Comparison of ENCODE assay signal across 8 mouse cellular contexts in genomic region chr9:67830411-67831358, GRCm38 (mm10). TPM values are rescaled to one million over a fixed set of nuclear protein-coding genes. Genes with fewer than 3 reads are reported as not detected.
A peak's percentile ranks its signal among the peaks of the same experiment; 100 is the strongest.
DNase-seq lines count a peak whose midpoint lies in the region; ATAC-seq and TF ChIP-seq lines count a peak whose summit lies in the region.

No protein-coding gene starts in this region.

- no peak overlapping the region for H3ac ChIP-seq in myocyte (ENCODE audit: control insufficient read depth, insufficient read length)

- no peaks in the 10 kb centered on the region for H3K79me2 ChIP-seq in myocyte (ENCODE audit: control insufficient read depth, insufficient read depth)

- WGBS in kidney, adult 2 months = 5% methylated on average over 83 of the region's 84 CpGs
- whole genome bisulfite sequencing in hindbrain, embryonic 16.5 days = 3% methylated on average over 43 of the region's 84 CpGs
- 2% methylated on average over 77 of the region's 84 CpGs for WGBS in limb, embryonic 15.5 days

- H3K27ac ChIP-seq in kidney, adult 2 months (ENCODE audit: insufficient read depth, low read depth, low read length) = no peak overlapping the region
- no peak overlapping the region for H3K27ac ChIP-seq in hindbrain, embryonic 16.5 days (ENCODE audit: low read depth, low read length)
- no peak overlapping the region for H3K27ac ChIP-seq in limb, embryonic 15.5 days

- H3K9me3 ChIP-seq in hindbrain, embryonic 16.5 days (ENCODE audit: control insufficient read depth, low read length) = no peaks in the 10 kb centered on the region
- H3K9me3 ChIP-seq in limb, embryonic 15.5 days = no peaks in the 10 kb centered on the region

- H3K36me3 ChIP-seq in kidney, adult 2 months (ENCODE audit: control insufficient read depth, insufficient read depth, low read length) = no peaks in the 10 kb centered on the region
- H3K36me3 ChIP-seq in hindbrain, embryonic 16.5 days (ENCODE audit: control insufficient read depth, insufficient read depth, low read length) = no peaks in the 10 kb centered on the region
- H3K36me3 ChIP-seq in limb, embryonic 15.5 days = no peaks in the 10 kb centered on the region
- H3K36me3 ChIP-seq in myocyte (ENCODE audit: control insufficient read depth, insufficient read depth) = no peaks in the 10 kb centered on the region

- DNase-seq in kidney, adult 2 months = peak; percentile 27
- DNase-seq in kidney, adult 11 months = no peak
- peak; percentile 72 for DNase-seq in cerebellum, adult 9-11 months
- peak; percentile 50 to 56 for DNase-seq in frontal cortex, postnatal 36 days (ENCODE audit: low spot score in 2 of 2)
- DNase-seq in yolk sac, embryonic 10.5 days (ENCODE audit: low spot score) = peak; percentile 68

- H3K27me3 ChIP-seq in kidney, adult 2 months (replicated peaks; ENCODE audit: control insufficient read depth, insufficient read depth, low read length) = no peaks in the 10 kb centered on the region; the same call in 1 of the 2 replicates
- peaks cover 20% of the 10 kb centered on the region for H3K27me3 ChIP-seq in hindbrain, embryonic 16.5 days (replicated peaks; ENCODE audit: control insufficient read depth, insufficient read depth, low read length)
- H3K27me3 ChIP-seq in limb, embryonic 15.5 days = peaks cover 43% of the 10 kb centered on the region
- peaks cover 38% of the 10 kb centered on the region for H3K27me3 ChIP-seq in myocyte (ENCODE audit: control insufficient read depth, insufficient read depth, insufficient read length)

- TF ChIP-seq CTCF in kidney, adult 2 months (conservative IDR thresholded peaks at IDR 0.05; ENCODE audit: insufficient read depth, insufficient read length, low read depth, low read length) = no peak

- H3K4me2 ChIP-seq in hindbrain, embryonic 16.5 days (ENCODE audit: low read length) = peak overlapping the region; percentile 80
- H3K4me2 ChIP-seq in limb, embryonic 15.5 days = peak overlapping the region; percentile 97
- H3K4me2 ChIP-seq in myocyte (ENCODE audit: low read depth) = peak overlapping the region; percentile 30

- peak overlapping the region; percentile 57 for H3K9ac ChIP-seq in hindbrain, embryonic 16.5 days (ENCODE audit: low read depth, low read length)
- H3K9ac ChIP-seq in limb, embryonic 15.5 days = peak overlapping the region; percentile 52

- ATAC-seq in hindbrain, embryonic 16.5 days = peak; percentile 79
- ATAC-seq in limb, embryonic 15.5 days (ENCODE audit: insufficient number of reproducible peaks, low FRiP score, low TSS enrichment, low read depth) = peak; percentile 68

- peak overlapping the region; percentile 38; the same call in 1 of the 2 replicates for H3K4me3 ChIP-seq in kidney, adult 2 months (ENCODE audit: insufficient read depth, low read depth, low read length)
- peak overlapping the region; percentile 58 for H3K4me3 ChIP-seq in hindbrain, embryonic 16.5 days (ENCODE audit: low read length)
- H3K4me3 ChIP-seq in limb, embryonic 15.5 days = peak overlapping the region; percentile 58
- H3K4me3 ChIP-seq in myocyte = no peak overlapping the region

- H3K4me1 ChIP-seq in kidney, adult 2 months (ENCODE audit: control insufficient read depth, insufficient read depth, low read length) = no peaks in the 10 kb centered on the region
- H3K4me1 ChIP-seq in hindbrain, embryonic 16.5 days (ENCODE audit: control insufficient read depth, insufficient read depth, low read depth, low read length) = peaks cover 12% of the 10 kb centered on the region
- peaks cover 18% of the 10 kb centered on the region for H3K4me1 ChIP-seq in limb, embryonic 15.5 days

- no peak for TF ChIP-seq POLR2A in kidney, adult 2 months (IDR thresholded peaks at IDR 0.05; ENCODE audit: low read depth, low read length)
- no peak for TF ChIP-seq POLR2A in myocyte (IDR thresholded peaks at IDR 0.05; ENCODE audit: insufficient read length, low read depth)

TF ChIP-seq in myocyte, 11 proteins besides CTCF, POLR2A, EP300 and RAD21:
- TF ChIP-seq E2F4 (IDR thresholded peaks at IDR 0.05; ENCODE audit: insufficient read depth) = no peak
- peak in 2 of 3 experiments; percentile 22 to 40 for TF ChIP-seq MYOG (IDR thresholded peaks at IDR 0.05; ENCODE audit: control insufficient read depth in 1 of 3, insufficient read depth in 1 of 3, insufficient read length in 2 of 3, low read depth in 2 of 3)
- TF ChIP-seq MYOD1 (IDR thresholded peaks at IDR 0.05; ENCODE audit: control insufficient read depth in 1 of 3, insufficient read length in 2 of 3, low read depth in 2 of 3) = peak in 1 of 3 experiments; percentile 21

RNA-seq across cellular contexts. Expression of gene C2cd4a, which starts 1.4 kb away (rescaled TPM):
- polyA plus RNA-seq in kidney, adult 2 months (2012; rRNA removed) = 0.33 and 0.41 TPM in 2 replicates
- polyA plus RNA-seq in hindbrain, embryonic 16.5 days (2015; fragmentation: Nextera tagmentation; extraction: Ambion mirVana) = 0.32 and 0.46 TPM in 2 replicates
- 0.16 and 0.38 TPM in 2 replicates for polyA plus RNA-seq in limb, embryonic 15.5 days (2015; fragmentation: Nextera tagmentation; extraction: Ambion mirVana)
- polyA plus RNA-seq in myocyte (2012; fragmentation: generic; extraction: Trizol) = not detected

RNA-seq across cellular contexts. Expression of gene Vps13c, which starts 9.5 kb away (rescaled TPM):
- 4.4 and 5.0 TPM in 2 replicates for polyA plus RNA-seq in kidney, adult 2 months (2012; rRNA removed)
- polyA plus RNA-seq in hindbrain, embryonic 16.5 days (2015; fragmentation: Nextera tagmentation; extraction: Ambion mirVana) = 8.1 and 9.3 TPM in 2 replicates
- 3.1 and 3.6 TPM in 2 replicates for polyA plus RNA-seq in limb, embryonic 15.5 days (2015; fragmentation: Nextera tagmentation; extraction: Ambion mirVana)
- polyA plus RNA-seq in myocyte (2012; fragmentation: generic; extraction: Trizol) = 7.3 TPM

Comparison
In these comparisons a context has a peak if more than half of its experiments do, and no peak if none do; other contexts are left out.
1. H3K4me2 ChIP-seq: peak in every context shown above with its lines; median percentile 97 in limb, embryonic 15.5 days; 80 in hindbrain, embryonic 16.5 days; 30 in myocyte.